Mouse (Mus musculus) lung, adult 2 months (tissue): ENCODE results near the gene Arhgef12. TPM values are rescaled to one million over a fixed set of nuclear protein-coding genes. Genes with fewer than 3 reads are reported as not detected.

Experiments
- DNase-seq: peaks from one replicate; pipeline ENCODE4 v3.0.0; 2022
- H3K4me1 ChIP-seq: fragments of 200-500 bp; 2 replicates; pipeline ENCODE4 v1.6.1; 2011; ENCODE audit warnings: low read length; ENCODE audit not compliant: control insufficient read depth, insufficient read depth
- H3K4me3 ChIP-seq: fragments of 200-500 bp; replicated peaks from 2 replicates; pipeline ENCODE3; 2011; ENCODE audit warnings: low read depth, mild to moderate bottlenecking, control low read depth, low read length; ENCODE audit errors: extremely low read depth
- CTCF ChIP-seq: fragments of 200-500 bp; IDR thresholded peaks from 2 replicates; pipeline ENCODE4 v1.5.1; 2011; ENCODE audit warnings: mild to moderate bottlenecking, low read length, control low read depth; ENCODE audit not compliant: insufficient read depth
- POLR2A ChIP-seq: fragments of 200-500 bp; IDR thresholded peaks from 2 replicates; pipeline ENCODE4 v1.6.1; 2011; ENCODE audit warnings: low read depth, mild to moderate bottlenecking, control low read depth, low read length, borderline replicate concordance; ENCODE audit errors: extremely low read depth
- WGBS: fragments of 180-500 bp; shearing (Covaris S2); methylation state at CpG from one replicate; pipeline ENCODE4 v1.1.7; 2018; 5-methylcytosine and 5-hydroxymethylcytosine counted together
- polyA plus RNA-seq: library from polyadenylated mRNA; depleted of rRNA; stranded (reverse); fragments of >200 nt; gene quantifications from 2 replicates; pipeline ENCODE4 v1.2.3, GENCODE M21; 2012

Arhgef12 gene
- polyA plus RNA-seq, 1 experiment: 62.4 TPM

- no peak for DNase-seq
- Histone ChIP-seq H3K4me1 (peaks cover 25% of the 10 kb centered on the region), H3K4me3 (no peak overlapping the region)
- WGBS: 46% methylated on average over 7 of the region's 7 CpGs
- TF ChIP-seq CTCF (no peak), POLR2A (no peak)
Measured at GRCm38 (mm10) chr9:43084496-43085362, 22.3 kb downstream of the Arhgef12 start.

- TF ChIP-seq POLR2A (no peak), CTCF (no peak)
- 54% methylated on average over 7 of the region's 7 CpGs for WGBS
- H3K4me3 ChIP-seq: no peak overlapping the region
- H3K4me1 ChIP-seq: peaks cover 28% of the 10 kb centered on the region
- no peak for DNase-seq
Measured at GRCm38 (mm10) chr9:43083441-43084055, 23.5 kb downstream of the Arhgef12 start.

DNA sequence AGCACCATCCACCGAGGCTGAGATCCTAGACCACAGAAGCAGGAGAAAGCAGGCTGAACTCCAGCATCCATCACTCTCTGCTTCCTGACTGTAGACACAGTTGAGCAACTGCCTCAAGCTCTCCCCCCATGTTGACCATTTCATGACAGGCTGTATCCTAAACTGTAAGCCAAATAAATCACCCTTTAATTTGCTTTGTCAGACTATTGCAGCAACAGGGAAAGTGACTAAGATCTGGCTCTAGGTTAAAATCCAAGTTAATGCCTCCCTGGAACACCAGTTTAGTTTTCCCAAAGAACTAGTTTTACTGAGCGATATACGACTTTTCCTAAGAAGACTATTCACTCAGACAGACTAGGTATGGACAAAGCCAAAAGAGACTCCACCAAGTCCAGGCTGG, 28.3 kb downstream of the Arhgef12 start:
- Histone ChIP-seq H3K4me3 (no peak overlapping the region), H3K4me1 (peaks cover 31% of the 10 kb centered on the region)
- no peak for DNase-seq
- TF ChIP-seq CTCF (no peak), POLR2A (no peak)
- 74% methylated on average over 3 of the region's 3 CpGs for WGBS

DNA sequence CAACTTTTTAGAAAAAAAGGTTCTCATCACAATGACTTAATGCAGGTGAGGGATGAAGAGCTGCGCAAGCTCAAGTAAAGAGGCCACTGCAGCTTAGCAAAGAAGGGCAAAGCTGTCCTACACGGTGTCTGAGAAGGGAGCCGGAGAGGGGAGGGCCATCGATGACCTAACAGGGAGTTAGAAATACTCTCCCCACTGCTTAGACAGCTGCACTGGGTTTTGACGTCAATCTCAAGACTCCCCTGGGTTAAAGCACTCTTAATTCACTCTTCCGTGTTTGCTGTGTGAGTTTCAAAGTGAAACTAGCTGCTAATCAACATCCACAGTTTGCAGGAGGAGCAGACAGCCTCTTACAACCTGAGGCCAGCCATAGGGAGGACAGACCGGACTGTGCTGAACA, 30.9 kb downstream of the Arhgef12 start:
- DNase-seq: no peak
- TF ChIP-seq POLR2A (no peak), CTCF (no peak)
- no peak overlapping the region for H3K4me3 ChIP-seq
- H3K4me1 ChIP-seq: peaks cover 31% of the 10 kb centered on the region
- WGBS: 45% methylated on average over 7 of the region's 7 CpGs

DNA sequence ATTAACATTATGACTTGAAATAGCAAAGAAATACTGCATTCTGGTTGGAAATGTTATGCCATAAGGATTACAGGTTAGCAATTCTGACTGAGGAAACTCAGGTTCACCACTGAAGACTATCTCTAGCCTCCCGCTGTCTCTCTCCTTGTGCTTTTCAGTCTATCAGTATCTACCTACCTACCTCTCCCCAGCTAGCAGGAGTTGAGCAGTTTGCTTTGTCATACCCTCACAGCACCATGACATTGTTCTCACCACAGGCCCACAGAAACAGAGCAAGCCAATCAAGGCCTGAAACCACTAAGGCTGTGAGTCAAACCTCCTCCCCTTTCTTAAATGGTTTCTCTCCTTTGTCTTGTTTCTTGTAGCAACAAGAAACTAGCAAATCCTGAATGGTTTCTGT, 32.4 kb downstream of the Arhgef12 start:
- no peak for DNase-seq
- TF ChIP-seq CTCF (no peak), POLR2A (no peak)
- H3K4me1 ChIP-seq: peaks cover 29% of the 10 kb centered on the region
- H3K4me3 ChIP-seq: no peak overlapping the region
- whole genome bisulfite sequencing: 97% methylated on average over 1 of the region's 1 CpGs

DNA sequence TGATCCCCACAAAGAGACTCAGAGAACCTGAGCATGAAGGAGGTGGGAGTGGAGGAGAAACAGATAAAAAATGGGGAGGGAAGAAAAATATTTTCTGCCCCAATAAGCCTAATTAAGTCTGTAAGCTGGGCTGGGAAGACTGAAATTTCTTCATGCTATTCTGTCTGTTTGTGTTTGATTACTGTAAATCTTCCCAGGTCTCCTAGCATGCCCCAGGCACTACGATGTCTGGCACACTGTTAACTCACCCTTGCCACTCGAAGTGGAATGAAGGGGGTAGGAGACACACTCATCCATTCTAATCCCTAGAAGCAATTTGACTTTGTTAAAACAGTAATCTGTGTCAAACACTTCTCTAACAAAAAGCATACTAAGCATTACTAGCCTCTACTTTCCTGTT, 35.3 kb downstream of the Arhgef12 start:
- no peak for DNase-seq
- H3K4me3 ChIP-seq: no peak overlapping the region
- TF ChIP-seq CTCF: no peak
- TF ChIP-seq POLR2A: no peak
- WGBS: 36% methylated on average over 2 of the region's 2 CpGs
- H3K4me1 ChIP-seq: peaks cover 24% of the 10 kb centered on the region

- H3K4me1 ChIP-seq: peaks cover 21% of the 10 kb centered on the region
- no peak overlapping the region for H3K4me3 ChIP-seq
- TF ChIP-seq CTCF (no peak), POLR2A (no peak)
- DNase-seq: no peak
- WGBS: 46% methylated on average over 4 of the region's 4 CpGs
Measured at GRCm38 (mm10) chr9:43071176-43071575, 35.9 kb downstream of the Arhgef12 start.

DNA sequence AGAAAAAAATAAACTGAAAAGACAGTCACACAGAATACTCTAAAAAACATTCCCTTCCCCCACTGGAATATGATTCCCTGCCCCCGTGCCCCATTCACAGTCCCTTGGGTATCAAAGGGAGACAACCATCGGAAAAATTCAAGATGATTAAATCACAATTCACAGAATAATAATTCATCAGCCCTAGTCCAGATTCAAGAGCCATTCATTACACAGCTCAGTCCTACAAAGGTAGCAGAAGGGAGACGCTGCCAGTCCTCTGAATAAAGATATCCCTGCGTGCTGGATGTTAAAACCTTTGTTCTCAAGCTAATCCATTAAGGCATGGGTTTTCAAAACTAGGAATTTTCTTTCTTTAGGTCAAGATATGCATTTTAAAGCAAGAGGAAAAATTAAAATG, 36.5 kb downstream of the Arhgef12 start:
- TF ChIP-seq CTCF: no peak
- TF ChIP-seq POLR2A: no peak
- WGBS: 66% methylated on average over 4 of the region's 4 CpGs
- Histone ChIP-seq H3K4me3 (no peak overlapping the region), H3K4me1 (peaks cover 19% of the 10 kb centered on the region)
- no peak for DNase-seq

GRCm38 (mm10) chr9:43070153-43070552, 36.9 kb downstream of the Arhgef12 start:
- peaks cover 17% of the 10 kb centered on the region for H3K4me1 ChIP-seq
- no peak overlapping the region for H3K4me3 ChIP-seq
- 56% methylated on average over 2 of the region's 2 CpGs for WGBS
- DNase-seq: no peak
- TF ChIP-seq POLR2A: no peak
- no peak for TF ChIP-seq CTCF

GRCm38 (mm10) chr9:43067896-43068295, 39.1 kb downstream of the Arhgef12 start:
- Histone ChIP-seq H3K4me3 (no peak overlapping the region), H3K4me1 (peaks cover 13% of the 10 kb centered on the region)
- TF ChIP-seq POLR2A: no peak
- no peak for TF ChIP-seq CTCF
- DNase-seq: no peak
- WGBS: 46% methylated on average over 3 of the region's 3 CpGs
